Mouse (Mus musculus) liver, embryonic 14.5 days (tissue): ENCODE data around the gene Hoxd3.

Experiments
- CTCF ChIP-seq: IDR thresholded peaks from 2 replicates; pipeline ENCODE4 v1.5.1; 2016; ENCODE audit warnings: antibody characterized with exemption, low read depth, control low read depth
- EP300 ChIP-seq: IDR thresholded peaks from 2 replicates; pipeline ENCODE4 v1.6.1; 2016; ENCODE audit warnings: antibody characterized with exemption, low read depth

- TF ChIP-seq CTCF = no peak
- TF ChIP-seq EP300 = no peak
These were observed 1.8 kb downstream of the Hoxd3 start for GRCm38 (mm10) chr2:74713239-74714150.
